Mouse (Mus musculus) gastrocnemius, postnatal 10 days (tissue): ENCODE data around the gene Eme2. TPM values are rescaled to one million over a fixed set of nuclear protein-coding genes. Genes with fewer than 3 reads are reported as not detected.

ENCODE experiments used
- DNase-seq: peaks from one replicate; pipeline ENCODE4 v3.0.0; 2021; ENCODE audit warnings: mixed read lengths
- total RNA-seq, 2 experiments: library from RNA; stranded (reverse); gene quantifications; 2 replicates each; pipeline ENCODE4 v1.2.3; 2021

Eme2 gene
- total RNA-seq, 2 experiments from 2014 or later = 12.0 to 20.8 TPM

DNA sequence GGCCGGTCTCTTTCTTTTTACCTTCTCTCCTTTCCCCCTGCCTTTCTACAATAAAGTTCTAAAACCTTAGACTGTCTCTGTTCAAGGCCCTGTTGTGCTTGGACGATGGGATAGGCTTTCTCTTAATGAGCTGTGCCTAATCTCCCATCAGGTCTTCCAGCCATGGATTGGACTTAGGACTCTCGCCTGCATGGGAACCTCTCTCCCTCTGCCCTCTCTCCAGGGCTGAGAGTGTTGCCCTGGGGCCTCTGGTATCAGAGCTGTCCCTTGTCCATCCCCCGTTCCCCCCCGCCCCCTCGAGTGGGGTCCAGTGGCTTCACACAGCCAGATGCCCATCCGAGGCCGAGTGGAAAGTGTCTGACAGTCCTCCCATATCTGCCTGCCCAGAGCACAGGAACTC is 19.9 kb downstream of the Eme2 start:
- no peak for DNase-seq

GRCm38 (mm10) chr17:24874405-24874745 is 20.5 kb downstream of the Eme2 start:
- DNase-seq = no peak

- DNase-seq = no peak
Measured at GRCm38 (mm10) chr17:24873695-24874404, 21.0 kb downstream of the Eme2 start.

- no peak for DNase-seq
Measured at GRCm38 (mm10) chr17:24867914-24868313, 27.0 kb downstream of the Eme2 start.

DNA sequence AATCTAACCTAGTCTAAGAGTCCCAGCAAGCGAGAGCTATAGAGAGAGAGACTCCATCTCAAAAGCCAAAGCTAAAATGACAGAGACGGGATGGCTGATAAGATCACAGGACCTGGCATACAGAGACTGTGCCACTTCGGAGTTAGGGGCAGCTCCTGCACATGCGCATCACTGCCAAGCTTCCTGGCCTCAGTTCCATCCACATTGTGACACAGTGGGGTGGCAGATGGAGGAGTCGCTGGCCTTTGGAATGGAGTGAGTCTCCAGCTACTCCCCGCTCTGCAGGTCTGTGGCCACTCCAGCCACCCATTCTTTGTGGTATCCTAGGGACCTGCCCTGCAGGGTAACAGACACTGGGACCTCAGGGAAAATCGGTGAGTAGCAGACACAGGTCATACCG is 29.1 kb downstream of the Eme2 start, which contains the start of gene Igfals:
Gene Igfals (plus strand): TSS at position 222 of the 400 bp plus-strand sequence.
- DNase-seq = no peak

- DNase-seq = no peak
Measured at GRCm38 (mm10) chr17:24861785-24862184, 33.1 kb downstream of the Eme2 start.

GRCm38 (mm10) chr17:24860076-24860475 is 34.8 kb downstream of the Eme2 start:
- DNase-seq = no peak

GRCm38 (mm10) chr17:24858967-24859366 is 35.9 kb downstream of the Eme2 start:
- DNase-seq = no peak

- DNase-seq = no peak
Measured at GRCm38 (mm10) chr17:24857831-24858470, 36.9 kb downstream of the Eme2 start.

DNA sequence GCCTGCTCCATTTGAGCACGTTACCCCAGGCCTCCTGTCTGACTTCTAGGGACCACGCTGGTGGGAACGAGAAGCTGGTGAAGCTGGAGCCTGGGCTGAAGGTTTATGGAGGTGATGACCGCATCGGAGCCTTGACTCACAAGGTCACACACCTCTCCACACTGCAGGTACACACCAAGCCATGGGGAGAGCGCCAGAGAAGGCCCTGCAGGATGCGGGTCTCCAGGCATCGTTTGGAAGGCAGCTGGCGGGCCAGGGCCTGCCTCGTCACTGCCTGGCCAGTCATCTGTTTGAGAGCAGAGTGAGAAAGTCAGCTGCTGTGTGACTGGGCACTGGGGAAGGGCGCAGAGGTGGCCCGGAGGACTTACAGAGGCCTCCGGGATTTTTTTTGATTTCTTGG is 38.3 kb downstream of the Eme2 start:
- DNase-seq = no peak

DNA sequence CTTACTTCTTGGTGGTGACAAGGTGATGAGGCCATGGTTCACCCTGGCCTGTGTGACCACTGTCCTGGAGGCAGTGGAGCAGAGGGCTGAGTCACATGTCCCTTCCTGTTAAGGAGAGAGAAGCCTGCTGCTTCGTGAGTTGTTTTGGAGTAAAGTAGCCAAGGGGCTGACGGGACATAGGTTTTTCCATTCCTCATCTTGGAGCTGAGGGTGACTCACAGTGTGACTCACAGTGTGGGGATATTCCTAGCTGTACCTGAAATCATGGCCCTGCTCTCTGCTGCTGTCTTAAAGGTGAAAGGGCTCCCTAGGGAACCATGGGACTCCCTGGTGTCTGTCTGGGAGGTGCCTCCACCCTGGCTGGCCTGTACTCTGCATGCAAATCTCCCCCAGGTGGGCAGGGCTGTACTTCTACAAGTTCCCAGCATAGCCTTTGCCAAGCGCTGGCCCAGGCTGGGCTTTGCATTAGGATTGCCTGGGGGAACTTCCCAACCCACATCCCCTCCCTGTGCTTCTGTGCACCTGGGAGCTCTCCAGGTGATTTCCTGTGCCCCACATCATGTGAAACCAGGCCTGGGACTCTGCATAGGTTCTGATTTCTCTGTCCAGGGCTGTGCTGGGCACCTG is 38.9 kb downstream of the Eme2 start:
- DNase-seq = no peak

- no peak for DNase-seq
Measured at GRCm38 (mm10) chr17:24851381-24852125, 43.3 kb downstream of the Eme2 start.

DNA sequence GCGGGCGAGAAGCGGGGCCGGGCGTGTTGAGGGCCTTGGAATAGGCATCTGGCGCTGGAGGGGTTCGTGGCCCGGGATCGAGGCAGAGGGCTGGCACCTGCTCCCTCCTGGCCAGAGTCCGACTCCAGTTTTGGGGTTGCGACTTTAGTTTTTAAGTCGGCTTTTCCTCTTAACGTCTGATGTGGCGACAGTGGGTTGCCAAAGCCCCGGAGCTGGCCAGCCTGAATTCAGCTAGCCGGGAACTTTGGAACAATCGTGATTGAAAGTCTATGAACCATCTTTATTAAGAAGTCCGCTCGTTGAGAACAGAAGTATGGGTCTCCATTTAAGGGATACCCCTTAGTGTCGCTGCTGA is 44.1 kb downstream of the Eme2 start:
- DNase-seq = no peak

GRCm38 (mm10) chr17:24850065-24850772 is 44.7 kb downstream of the Eme2 start, which contains the start of gene Fahd1:
Fahd1 (minus strand) TSS chr17:24850364.
- peak; percentile 89 for DNase-seq

GRCm38 (mm10) chr17:24849733-24850064 is 45.2 kb downstream of the Eme2 start:
- DNase-seq = no peak

- no peak for DNase-seq
Measured at GRCm38 (mm10) chr17:24848600-24849031, 46.3 kb downstream of the Eme2 start.

GRCm38 (mm10) chr17:24847386-24847785 is 47.5 kb downstream of the Eme2 start:
- no peak for DNase-seq

DNA sequence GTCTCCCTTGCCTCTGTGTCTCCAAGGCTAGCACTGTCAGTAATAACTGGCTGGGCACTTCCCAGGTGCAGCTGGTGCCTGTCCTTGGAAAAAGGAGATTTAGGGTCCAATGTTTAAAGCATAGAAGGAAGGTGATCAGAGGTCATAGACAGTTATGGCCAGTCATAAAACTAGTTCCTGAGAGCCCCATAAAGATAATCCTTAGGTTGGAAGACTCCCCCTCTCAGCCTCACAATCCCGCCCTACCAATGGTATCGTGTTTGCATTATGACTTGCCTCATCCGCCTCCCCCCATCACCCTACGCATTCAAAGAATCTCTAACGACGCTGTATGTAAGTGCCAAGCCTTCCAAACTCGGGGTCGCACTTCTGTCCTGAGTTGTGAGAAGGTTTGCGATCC is 50.4 kb downstream of the Eme2 start:
- no peak for DNase-seq

DNA sequence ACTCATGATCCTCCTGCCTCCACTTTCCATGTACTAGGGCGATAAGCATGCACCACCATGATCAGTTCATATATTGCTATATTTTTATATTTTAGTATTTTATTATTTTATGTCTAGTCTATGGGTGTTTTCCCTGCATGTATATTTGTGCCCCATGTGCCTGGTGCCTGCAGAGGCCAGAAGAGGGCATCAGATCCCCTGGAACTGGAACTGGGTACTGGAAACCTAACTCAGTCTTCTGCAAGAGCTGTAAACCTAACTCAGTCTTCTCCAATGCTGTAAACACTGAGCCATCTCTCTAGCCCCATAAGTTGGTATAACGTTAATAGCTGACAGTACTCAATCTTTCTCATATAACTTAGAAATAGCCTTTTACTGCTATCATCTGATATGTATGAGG is 52.3 kb downstream of the Eme2 start:
- DNase-seq = no peak

GRCm38 (mm10) chr17:24841133-24841532 is 53.8 kb downstream of the Eme2 start:
- DNase-seq = no peak

- DNase-seq = no peak
Measured at GRCm38 (mm10) chr17:24840341-24840740, 54.5 kb downstream of the Eme2 start.

DNA sequence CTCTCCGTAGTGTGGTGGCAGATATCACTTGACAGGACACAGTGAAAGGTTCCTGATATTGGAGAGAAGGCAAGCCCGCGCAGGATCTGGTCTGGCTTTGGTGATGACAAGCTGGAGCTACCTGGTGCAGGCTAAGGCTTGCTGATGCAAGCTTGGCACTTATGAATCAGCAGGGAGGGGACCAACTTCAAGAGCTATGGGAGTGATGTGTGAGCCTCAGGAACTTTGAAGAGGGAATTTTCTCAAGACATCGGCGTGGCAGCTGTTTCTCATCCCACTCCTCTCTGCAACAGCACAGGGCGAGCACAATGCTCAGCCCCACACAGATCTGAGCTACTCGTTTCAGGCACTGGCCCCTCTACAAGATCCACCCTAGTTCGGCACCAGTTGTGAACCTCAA is 55.0 kb downstream of the Eme2 start, which contains the start of gene Hagh:
Gene Hagh (plus strand): TSS at position 302 of the 400 bp plus-strand sequence.
- DNase-seq = no peak
